Mouse (Mus musculus): ENCODE results near the gene B4galnt2.
A peak's percentile ranks its signal among the peaks of the same experiment; 100 is the strongest.

The B4galnt2 gene

GRCm38 (mm10) chr11:95826317-95827167 lies 88.1 kb downstream of the B4galnt2 start:
- no peak for DNase-seq (ENCODE audit: low spot score in 2 of 2)

- DNase-seq (ENCODE audit: low spot score in 2 of 2): no peak
These were observed 89.1 kb downstream of the B4galnt2 start for GRCm38 (mm10) chr11:95825625-95826024.

- DNase-seq (ENCODE audit: low spot score in 2 of 2): no peak
These were observed 89.8 kb downstream of the B4galnt2 start for GRCm38 (mm10) chr11:95824877-95825243.

GRCm38 (mm10) chr11:95824071-95824876 lies 90.4 kb downstream of the B4galnt2 start, which contains the start of gene Phospho1:
Gene Phospho1, plus strand, starts transcription at chr11:95824499.
- peak; percentile 85 to 91 for DNase-seq (ENCODE audit: low spot score in 2 of 2)

GRCm38 (mm10) chr11:95822437-95822836 lies 92.3 kb downstream of the B4galnt2 start:
- DNase-seq (ENCODE audit: low spot score in 2 of 2): no peak

GRCm38 (mm10) chr11:95821511-95821910 lies 93.2 kb downstream of the B4galnt2 start:
- DNase-seq (ENCODE audit: low spot score in 2 of 2): no peak

GRCm38 (mm10) chr11:95819138-95819537 lies 95.6 kb downstream of the B4galnt2 start:
- peak; percentile 46 to 65 for DNase-seq (ENCODE audit: low spot score in 2 of 2)

Measured in urinary bladder, postnatal 36 days (tissue).